Mouse (Mus musculus) left cerebral cortex, postnatal 4 days (tissue): ENCODE measurements around the gene Jade2. TPM values are rescaled to one million over a fixed set of nuclear protein-coding genes. Genes with fewer than 3 reads are reported as not detected.
A peak's percentile ranks its signal among the peaks of the same experiment; 100 is the strongest.

Source experiments
- DNase-seq: peaks from one replicate; pipeline ENCODE4 v3.0.0-alpha.2; 2022
- intact Hi-C: fragments of 180-260 bp; cut with DNase I; formaldehyde crosslinking; loops from one replicate; pipeline ENCODE4 v1.15.1; 2025
- total RNA-seq, 2 experiments: library from RNA; stranded (reverse); gene quantifications; 2 replicates each; pipeline ENCODE4 v1.2.3; 2021

Gene Jade2
- total RNA-seq, 2 experiments from 2014 or later: 2.5 to 3.0 TPM

- no peak for DNase-seq
- intact Hi-C loops: no loop called here
Observed at GRCm38 (mm10) chr11:51836506-51836905, 20.9 kb downstream of the Jade2 start.

- intact Hi-C loops: no loop called here
- DNase-seq: no peak
Observed at GRCm38 (mm10) chr11:51835598-51835997, 21.9 kb downstream of the Jade2 start.

- intact Hi-C loops: no loop called here
Observed at GRCm38 (mm10) chr11:51834067-51834411, 23.4 kb downstream of the Jade2 start.

GRCm38 (mm10) chr11:51833393-51834066 is 23.9 kb downstream of the Jade2 start:
- intact Hi-C loops: no loop called here
- DNase-seq: no peak

More at GRCm38 (mm10) chr11:51834067-51834411, 23.4 kb downstream of the Jade2 start:
- DNase-seq: no peak

GRCm38 (mm10) chr11:51832992-51833391 is 24.5 kb downstream of the Jade2 start:
- intact Hi-C loops: no loop called here
- no peak for DNase-seq

GRCm38 (mm10) chr11:51831962-51832909 is 25.2 kb downstream of the Jade2 start:
- intact Hi-C loops: no loop called here
- DNase-seq: peak; percentile 93

GRCm38 (mm10) chr11:51824867-51825424 is 32.5 kb downstream of the Jade2 start:
- no peak for DNase-seq
- intact Hi-C loops: loop anchor here (5.0 kb wide), 1 partner anchor 142 kb away; the partner anchor contains the start of gene Cdkn2aipnl

- intact Hi-C loops: loop anchor here (5.0 kb wide), 1 partner anchor 143 kb away; the partner anchor contains the start of gene Cdkn2aipnl
Observed at GRCm38 (mm10) chr11:51823963-51824753, 33.3 kb downstream of the Jade2 start.

GRCm38 (mm10) chr11:51823271-51823670 is 34.2 kb downstream of the Jade2 start:
- DNase-seq: peak; percentile 46
- intact Hi-C loops: loop anchor here (5.0 kb wide), 1 partner anchor 144 kb away; the partner anchor contains the start of gene Cdkn2aipnl

More at GRCm38 (mm10) chr11:51823963-51824753, 33.3 kb downstream of the Jade2 start:
- DNase-seq: peak; percentile 58

GRCm38 (mm10) chr11:51822736-51823135 is 34.7 kb downstream of the Jade2 start:
- intact Hi-C loops: loop anchor here (5.0 kb wide), 1 partner anchor 145 kb away; the partner anchor contains the start of gene Cdkn2aipnl
- no peak for DNase-seq

GRCm38 (mm10) chr11:51820861-51821260 is 36.6 kb downstream of the Jade2 start:
- intact Hi-C loops: loop anchor here (5.0 kb wide), 1 partner anchor 146 kb away; the partner anchor contains the start of gene Cdkn2aipnl
- DNase-seq: peak; percentile 83

- intact Hi-C loops: loop anchor here (5.0 kb wide), 1 partner anchor 147 kb away; the partner anchor contains the start of gene Cdkn2aipnl
- DNase-seq: no peak
Observed at GRCm38 (mm10) chr11:51819964-51820363, 37.5 kb downstream of the Jade2 start.

GRCm38 (mm10) chr11:51818837-51819236 is 38.6 kb downstream of the Jade2 start:
- intact Hi-C loops: no loop called here
- no peak for DNase-seq

GRCm38 (mm10) chr11:51817756-51818155 is 39.7 kb downstream of the Jade2 start:
- peak; percentile 91 for DNase-seq
- intact Hi-C loops: no loop called here

GRCm38 (mm10) chr11:51812022-51812546 is 45.4 kb downstream of the Jade2 start:
- no peak for DNase-seq
- intact Hi-C loops: no loop called here

- no peak for DNase-seq
- intact Hi-C loops: no loop called here
Observed at GRCm38 (mm10) chr11:51811230-51811629, 46.2 kb downstream of the Jade2 start.

GRCm38 (mm10) chr11:51809632-51810224 is 47.7 kb downstream of the Jade2 start:
- DNase-seq: no peak
- intact Hi-C loops: no loop called here

- DNase-seq: no peak
- intact Hi-C loops: no loop called here
Observed at GRCm38 (mm10) chr11:51807108-51807879, 50.2 kb downstream of the Jade2 start.
